Comparison of ENCODE assay signal across 16 mouse cellular contexts in genomic region chr14:60310691-60311090, GRCm38 (mm10). TPM values are rescaled to one million over a fixed set of nuclear protein-coding genes. Genes with fewer than 3 reads are reported as not detected.
A peak's percentile ranks its signal among the peaks of the same experiment; 100 is the strongest.
DNase-seq lines count a peak whose midpoint lies in the region; ATAC-seq and TF ChIP-seq lines count a peak whose summit lies in the region.
"Had no signal": no experiment of that assay in that cellular context is flagged by ENCODE, and none has a peak within 500 bp of the region (broad histone marks: within the 10 kb centered on the region; RNA-seq: fewer than 3 reads in every experiment).

No protein-coding gene starts in this region.

- WGBS in midbrain, embryonic 15.5 days, result 39% methylated on average over 4 of the region's 4 CpGs
- 78% methylated on average over 4 of the region's 4 CpGs for WGBS in midbrain, embryonic 11.5 days
- 49% methylated on average over 4 of the region's 4 CpGs for WGBS in kidney, embryonic 16.5 days

- peak overlapping the region; percentile 23; the same call in 1 of the 2 replicates for H3K27ac ChIP-seq in midbrain, embryonic 15.5 days
- no peak overlapping the region for H3K27ac ChIP-seq in midbrain, embryonic 11.5 days (ENCODE audit: low read depth, low read length)
- no peak overlapping the region for H3K27ac ChIP-seq in kidney, embryonic 16.5 days (ENCODE audit: low read length)
- no peak overlapping the region for H3K27ac ChIP-seq in gastrocnemius, adult 2 months
- H3K27ac ChIP-seq: forebrain, embryonic 15.5 days; heart, adult 2 months; hindbrain, embryonic 15.5 days had no signal

- H3K9me3 ChIP-seq in midbrain, embryonic 15.5 days, result no peaks in the 10 kb centered on the region
- no peaks in the 10 kb centered on the region for H3K9me3 ChIP-seq in midbrain, embryonic 11.5 days (ENCODE audit: control insufficient read depth, low read length)
- peaks cover 5% of the 10 kb centered on the region; the same call in 1 of the 2 replicates for H3K9me3 ChIP-seq in kidney, embryonic 16.5 days (ENCODE audit: low read length)
- H3K9me3 ChIP-seq: forebrain, embryonic 15.5 days; hindbrain, embryonic 15.5 days had no signal

- H3K4me3 ChIP-seq in midbrain, embryonic 15.5 days, result no peak overlapping the region
- H3K4me3 ChIP-seq in midbrain, embryonic 11.5 days (ENCODE audit: low read depth, low read length), result no peak overlapping the region
- H3K4me3 ChIP-seq in kidney, embryonic 16.5 days (ENCODE audit: low read length), result no peak overlapping the region
- H3K4me3 ChIP-seq in gastrocnemius, adult 2 months, result no peak overlapping the region
- H3K4me3 ChIP-seq: forebrain, embryonic 15.5 days; heart, adult 2 months; hindbrain, embryonic 15.5 days had no signal

- no peaks in the 10 kb centered on the region; the same call in 1 of the 2 replicates for H3K4me1 ChIP-seq in midbrain, embryonic 15.5 days
- no peaks in the 10 kb centered on the region for H3K4me1 ChIP-seq in midbrain, embryonic 11.5 days (ENCODE audit: control insufficient read depth, insufficient read depth, low read length)
- H3K4me1 ChIP-seq in kidney, embryonic 16.5 days (ENCODE audit: insufficient read depth, low read length), result no peaks in the 10 kb centered on the region
- H3K4me1 ChIP-seq: forebrain, embryonic 15.5 days had no signal

- intact Hi-C loops in gastrocnemius, adult 2 months (cut with DNase I), result no loop called here

- no peak overlapping the region for H3K4me2 ChIP-seq in midbrain, embryonic 15.5 days
- no peak overlapping the region for H3K4me2 ChIP-seq in midbrain, embryonic 11.5 days
- no peak overlapping the region for H3K4me2 ChIP-seq in kidney, embryonic 16.5 days (replicated peaks; ENCODE audit: low read depth, low read length)
- H3K4me2 ChIP-seq: forebrain, embryonic 15.5 days; hindbrain, embryonic 15.5 days had no signal

- 0 out of 2 replicates have a peak, but pooled peaks have one; percentile 37 for ATAC-seq in midbrain, embryonic 15.5 days (replicated peaks)
- ATAC-seq in midbrain, embryonic 11.5 days (ENCODE audit: low FRiP score), result no peak
- ATAC-seq in kidney, embryonic 16.5 days (ENCODE audit: low FRiP score, low TSS enrichment), result no peak
- ATAC-seq: forebrain, embryonic 15.5 days had no signal

- TF ChIP-seq CTCF in gastrocnemius, adult 2 months (IDR thresholded peaks at IDR 0.05), result no peak

- DNase-seq in midbrain, embryonic 11.5 days (ENCODE audit: low spot score, missing footprints), result no peak
- DNase-seq in brain, adult 2 months (ENCODE audit: low read depth, low spot score), result peak; percentile 74
- DNase-seq in cerebellum, adult 9-11 months, result peak; percentile 60
- DNase-seq in neural tube, embryonic 10.5 days (ENCODE audit: extremely low spot score, low spot score), result no peak
- no peak for DNase-seq in gastrocnemius, adult 2 months
- DNase-seq: heart, adult 2 months; kidney, adult 2 months; lung, postnatal 14 days had no signal

- no peaks in the 10 kb centered on the region for H3K27me3 ChIP-seq in midbrain, embryonic 15.5 days (replicated peaks)
- H3K27me3 ChIP-seq in midbrain, embryonic 11.5 days (ENCODE audit: control insufficient read depth, insufficient read depth, low read length), result no peaks in the 10 kb centered on the region
- no peaks in the 10 kb centered on the region for H3K27me3 ChIP-seq in kidney, embryonic 16.5 days (ENCODE audit: insufficient read depth, low read length)
- H3K27me3 ChIP-seq: forebrain, embryonic 15.5 days; hindbrain, embryonic 15.5 days had no signal

- H3K36me3 ChIP-seq in midbrain, embryonic 15.5 days (replicated peaks), result no peaks in the 10 kb centered on the region
- H3K36me3 ChIP-seq in midbrain, embryonic 11.5 days (ENCODE audit: control insufficient read depth, insufficient read depth, low read length), result no peaks in the 10 kb centered on the region
- no peaks in the 10 kb centered on the region for H3K36me3 ChIP-seq in kidney, embryonic 16.5 days (ENCODE audit: insufficient read depth, low read length)
- H3K36me3 ChIP-seq: forebrain, embryonic 15.5 days; hindbrain, embryonic 15.5 days had no signal

- H3K9ac ChIP-seq in midbrain, embryonic 15.5 days, result no peak overlapping the region
- no peak overlapping the region for H3K9ac ChIP-seq in midbrain, embryonic 11.5 days (ENCODE audit: low read length)
- no peak overlapping the region for H3K9ac ChIP-seq in kidney, embryonic 16.5 days (replicated peaks; ENCODE audit: low read length)
- H3K9ac ChIP-seq: forebrain, embryonic 15.5 days; hindbrain, embryonic 15.5 days had no signal

RNA-seq across cellular contexts. Expression of gene Mtmr6, which starts 45.7 kb away (rescaled TPM):
- 55.3 and 58.6 TPM in 2 replicates for polyA plus RNA-seq in midbrain, embryonic 15.5 days (2015; fragmentation: Nextera tagmentation; extraction: Ambion mirVana)
- 51.0 and 57.4 TPM in 2 replicates for polyA plus RNA-seq in midbrain, embryonic 11.5 days (2014; fragmentation: Nextera tagmentation; extraction: Ambion mirVana)
- polyA plus RNA-seq in kidney, embryonic 16.5 days (2015; fragmentation: Nextera tagmentation; extraction: Ambion mirVana), result 34.3 and 35.9 TPM in 2 replicates
- 10 to 100 TPM; 43.7 to 46.3 TPM for total RNA-seq in gastrocnemius, adult 2 months (2021)

RNA-seq across cellular contexts. Expression of gene Gm49336, which starts 59.4 kb away (rescaled TPM):
- 48.3 and 51.1 TPM in 2 replicates for polyA plus RNA-seq in midbrain, embryonic 15.5 days (2015; fragmentation: Nextera tagmentation; extraction: Ambion mirVana)
- 86.7 and 94.8 TPM in 2 replicates for polyA plus RNA-seq in midbrain, embryonic 11.5 days (2014; fragmentation: Nextera tagmentation; extraction: Ambion mirVana)
- polyA plus RNA-seq in kidney, embryonic 16.5 days (2015; fragmentation: Nextera tagmentation; extraction: Ambion mirVana), result 52.1 and 53.7 TPM in 2 replicates
- total RNA-seq in gastrocnemius, adult 2 months (2021), result 10 to 100 TPM; 32.9 to 34.3 TPM

RNA-seq across cellular contexts. Expression of gene Nupl1, which starts 59.5 kb away (rescaled TPM):
- polyA plus RNA-seq in midbrain, embryonic 15.5 days (2015; fragmentation: Nextera tagmentation; extraction: Ambion mirVana), result 0.09 and 0.12 TPM in 2 replicates
- polyA plus RNA-seq in midbrain, embryonic 11.5 days (2014; fragmentation: Nextera tagmentation; extraction: Ambion mirVana), result 0.04 TPM in 1 of 2 replicates, not detected in the other
- polyA plus RNA-seq in kidney, embryonic 16.5 days (2015; fragmentation: Nextera tagmentation; extraction: Ambion mirVana), result not detected in 2 replicates
- not detected for total RNA-seq in gastrocnemius, adult 2 months (2021)
- total RNA-seq: gastrocnemius, adult 18-20 months; heart, adult 2 months had no signal
- polyA plus RNA-seq: heart, adult 2 months; large intestine, adult 2 months; limb, embryonic 14.5 days; neural tube, embryonic 11.5 days had no signal

Comparison
In these comparisons a context has a peak if more than half of its experiments do, and no peak if none do; other contexts are left out.
1. DNase-seq: peak in brain, adult 2 months (single experiment) and cerebellum, adult 9-11 months (single experiment); none in midbrain, embryonic 11.5 days (single experiment), neural tube, embryonic 10.5 days (single experiment) and gastrocnemius, adult 2 months (single experiment).